Mouse (Mus musculus) ES-E14 (cell line): Measurements from ENCODE around the gene Usf2. TPM values are rescaled to one million over a fixed set of nuclear protein-coding genes. Genes with fewer than 3 reads are reported as not detected.

Experiments used
- DNase-seq: peaks from one replicate; pipeline ENCODE4 v3.0.0-alpha.2; 2013; ENCODE audit warnings: low read depth, low spot score
- H3K27ac ChIP-seq: 2 replicates; pipeline ENCODE4 v1.5.1; 2012; ENCODE audit warnings: low read depth, mild to moderate bottlenecking, low read length, moderate library complexity, mixed read lengths; ENCODE audit not compliant: poor library complexity, insufficient read depth, severe bottlenecking
- H3K36me3 ChIP-seq: 2 replicates; pipeline ENCODE4 v1.6.1; 2012; ENCODE audit warnings: mild to moderate bottlenecking, low read length, moderate library complexity, mixed read lengths; ENCODE audit not compliant: control insufficient read depth, poor library complexity, insufficient read depth, severe bottlenecking
- H3K4me1 ChIP-seq, 2 experiments: fragments of 150-350 bp in 1 of 2; sonication (generic) in 1 of 2; 2 replicates each; pipeline ENCODE4 v1.6.1; 2012; ENCODE audit warnings: low read length in 2 of 2, mild to moderate bottlenecking in 1 of 2, mixed read lengths in 1 of 2; ENCODE audit not compliant: control insufficient read depth in 2 of 2, insufficient read depth in 2 of 2, poor library complexity in 1 of 2
- H3K4me3 ChIP-seq, 2 experiments: fragments of 150-350 bp in 1 of 2; sonication (generic) in 1 of 2; 2 replicates each; pipeline ENCODE4 v1.5.1; 2012; ENCODE audit warnings: low read length in 2 of 2, low read depth in 1 of 2, mild to moderate bottlenecking in 1 of 2, mixed read lengths in 1 of 2; ENCODE audit not compliant: insufficient read depth in 1 of 2, poor library complexity in 1 of 2, severe bottlenecking in 1 of 2
- H3K9ac ChIP-seq: 2 replicates; pipeline ENCODE4 v1.6.1; 2012; ENCODE audit warnings: low read depth, mild to moderate bottlenecking, low read length, mixed read lengths; ENCODE audit not compliant: poor library complexity, insufficient read depth, severe bottlenecking
- H3K9me3 ChIP-seq: fragments of 150-350 bp; sonication (generic); 2 replicates; pipeline ENCODE4 v1.6.1; 2012; ENCODE audit warnings: low read depth, mild to moderate bottlenecking, low read length; ENCODE audit not compliant: control insufficient read depth, insufficient read depth
- CHD2 ChIP-seq: IDR thresholded peaks from 2 replicates; pipeline ENCODE4 v1.6.1; 2014; ENCODE audit warnings: mild to moderate bottlenecking, low read depth, low read length, inconsistent platforms
- HCFC1 ChIP-seq: IDR thresholded peaks from 2 replicates; pipeline ENCODE4 v1.6.1; 2012; ENCODE audit warnings: low read length, inconsistent platforms, borderline replicate concordance; ENCODE audit not compliant: insufficient read depth
- MAFK ChIP-seq: IDR thresholded peaks from 2 replicates; pipeline ENCODE4 v1.6.1; 2014; ENCODE audit warnings: mild to moderate bottlenecking, low read depth, low read length, inconsistent platforms; ENCODE audit not compliant: insufficient read depth
- ZC3H11A ChIP-seq: IDR thresholded peaks from 2 replicates; pipeline ENCODE4 v1.6.1; 2012; ENCODE audit warnings: low read depth, mild to moderate bottlenecking, inconsistent platforms, low read length, borderline replicate concordance
- ZNF384 ChIP-seq: IDR thresholded peaks from 2 replicates; pipeline ENCODE4 v1.6.1; 2012; ENCODE audit warnings: low read depth, low read length, inconsistent platforms
- in situ Hi-C, 2 experiments: fragments of 600-800 bp; cut with MboI; formaldehyde crosslinking; loops; one replicate each; pipeline ENCODE4 v1.15.1; 2025; ENCODE audit warnings: low sequenced_read_pairs in 2 of 2, inconsistent platforms in 1 of 2; ENCODE audit not compliant: unreplicated experiment in 2 of 2
- total RNA-seq: library from RNA; depleted of rRNA; stranded (reverse); fragments of 300-350 nt; gene quantifications from 2 replicates; pipeline ENCODE4 v1.2.3, GENCODE M21; 2012

Usf2 gene
- total RNA-seq, 1 experiment, result 32.1 TPM

GRCm38 (mm10) chr7:30962862-30963261 lies 6.3 kb upstream of the Usf2 start:
- Histone ChIP-seq H3K4me1 (peaks cover 2 to 14% of the 10 kb centered on the region in 2 experiments; a peak in 2 of 4 replicates), H3K36me3 (peaks cover 35% of the 10 kb centered on the region), H3K4me3 (no peak overlapping the region), H3K9me3 (no peaks in the 10 kb centered on the region), H3K9ac (no peak overlapping the region), H3K27ac (no peak overlapping the region)
- in situ Hi-C loops, result no loop called here
- DNase-seq, result no peak
- TF ChIP-seq HCFC1 (no peak), CHD2 (no peak), MAFK (no peak), ZNF384 (no peak), ZC3H11A (no peak)

GRCm38 (mm10) chr7:30959786-30960349 lies 3.3 kb upstream of the Usf2 start:
- H3K9ac ChIP-seq, result no peak overlapping the region
- peaks cover 2 to 15% of the 10 kb centered on the region in 2 experiments; a peak in 2 of 4 replicates for H3K4me1 ChIP-seq
- no peak for DNase-seq
- H3K9me3 ChIP-seq, result no peaks in the 10 kb centered on the region
- peaks cover 33% of the 10 kb centered on the region for H3K36me3 ChIP-seq
- no peak overlapping the region for H3K4me3 ChIP-seq
- in situ Hi-C loops, result no loop called here
- TF ChIP-seq ZNF384, result no peak
- TF ChIP-seq ZC3H11A, result no peak
- TF ChIP-seq CHD2, result no peak
- TF ChIP-seq HCFC1, result no peak
- no peak overlapping the region for H3K27ac ChIP-seq

GRCm38 (mm10) chr7:30958866-30959487 lies 2.4 kb upstream of the Usf2 start:
- no peak overlapping the region for H3K27ac ChIP-seq
- in situ Hi-C loops, result no loop called here
- H3K4me3 ChIP-seq, result no peak overlapping the region
- no peak for DNase-seq
- no peak for TF ChIP-seq ZNF384
- H3K36me3 ChIP-seq, result peaks cover 37% of the 10 kb centered on the region
- H3K9ac ChIP-seq, result no peak overlapping the region
- H3K9me3 ChIP-seq, result no peaks in the 10 kb centered on the region
- H3K4me1 ChIP-seq, result peaks cover 2 to 16% of the 10 kb centered on the region in 2 experiments; a peak in 2 of 4 replicates

- peak overlapping the region; percentile 91; the same call in 1 of the 2 replicates for H3K9ac ChIP-seq
- TF ChIP-seq ZC3H11A (no peak), CHD2 (peak; percentile 54; the same call in 1 of the 2 replicates)
- peaks cover 2 to 16% of the 10 kb centered on the region in 2 experiments; a peak in 2 of 4 replicates for H3K4me1 ChIP-seq
- H3K4me3 ChIP-seq, result peak overlapping the region; percentile 83 to 91
- DNase-seq, result no peak
- H3K36me3 ChIP-seq, result peaks cover 44% of the 10 kb centered on the region
- in situ Hi-C loops, result no loop called here
- H3K9me3 ChIP-seq, result no peaks in the 10 kb centered on the region
- H3K27ac ChIP-seq, result peak overlapping the region; percentile 89
These were observed 1.7 kb upstream of the Usf2 start for GRCm38 (mm10) chr7:30958109-30958865.
